Mouse (Mus musculus) liver, embryonic 16.5 days (tissue): ENCODE data around the gene Cul7. TPM values are rescaled to one million over a fixed set of nuclear protein-coding genes. Genes with fewer than 3 reads are reported as not detected.

Experiments
- ATAC-seq: fragments of 200-750 bp; cut with Nextera tagmentation; 2 replicates; pipeline ENCODE4 v1.8.0; 2017; ENCODE audit warnings: low read depth, mild to moderate bottlenecking, moderate number of reproducible peaks, moderate library complexity
- H3K27ac ChIP-seq: fragments of 300-500 bp; sonication (generic); 2 replicates; pipeline ENCODE4 v1.5.1; 2014; ENCODE audit warnings: mild to moderate bottlenecking, low read length
- H3K27me3 ChIP-seq: fragments of 300-500 bp; sonication (generic); 2 replicates; pipeline ENCODE4 v1.6.1; 2014; ENCODE audit warnings: low read depth, low read length, mixed read lengths; ENCODE audit not compliant: control insufficient read depth, insufficient read depth
- H3K36me3 ChIP-seq: fragments of 300-500 bp; sonication (generic); 2 replicates; pipeline ENCODE4 v1.6.1; 2014; ENCODE audit warnings: mild to moderate bottlenecking; ENCODE audit not compliant: control insufficient read depth, insufficient read depth
- H3K4me1 ChIP-seq: fragments of 300-500 bp; sonication (generic); 2 replicates; pipeline ENCODE4 v1.6.1; 2014; ENCODE audit warnings: low read depth, low read length, mixed read lengths; ENCODE audit not compliant: control insufficient read depth
- H3K4me2 ChIP-seq: fragments of 300-500 bp; sonication (generic); 2 replicates; pipeline ENCODE4 v1.6.1; 2014; ENCODE audit warnings: low read depth, low read length, mixed read lengths
- H3K4me3 ChIP-seq: fragments of 300-500 bp; sonication (generic); 2 replicates; pipeline ENCODE4 v1.5.1; 2014; ENCODE audit warnings: low read depth, mild to moderate bottlenecking, low read length
- H3K9ac ChIP-seq: fragments of 300-500 bp; sonication (generic); 2 replicates; pipeline ENCODE4 v1.6.1; 2014; ENCODE audit warnings: low read depth, low read length
- H3K9me3 ChIP-seq: fragments of 300-500 bp; sonication (generic); replicated peaks from 2 replicates; pipeline ENCODE4 v1.6.1; 2016; ENCODE audit warnings: low read length; ENCODE audit not compliant: control insufficient read depth
- WGBS: fragments of 180-500 bp; shearing (Covaris S2); extraction: QIAGEN DNeasy Blood & Tissue Kit; methylation state at CpG from one replicate; pipeline ENCODE4 v1.1.7; 2014; ENCODE audit not compliant: insufficient replicate concordance; 5-methylcytosine and 5-hydroxymethylcytosine counted together
- polyA plus RNA-seq: library from polyadenylated mRNA; unstranded; fragments of >200 nt; fragmentation: Nextera tagmentation; extraction: Ambion mirVana; gene quantifications from 2 replicates; pipeline ENCODE4 v1.2.1, GENCODE M21; 2015

Cul7 gene
- polyA plus RNA-seq, 1 experiment from 2014 or later = 11.6 TPM

GRCm38 (mm10) chr17:46612820-46613219, 37.3 kb upstream of the Cul7 start:
- no peak overlapping the region for H3K4me2 ChIP-seq
- 44% methylated on average over 4 of the region's 4 CpGs for WGBS
- no peak overlapping the region for H3K4me3 ChIP-seq
- H3K27ac ChIP-seq = no peak overlapping the region
- no peak overlapping the region for H3K9ac ChIP-seq
- H3K27me3 ChIP-seq = no peaks in the 10 kb centered on the region
- H3K4me1 ChIP-seq = no peaks in the 10 kb centered on the region
- no peaks in the 10 kb centered on the region for H3K36me3 ChIP-seq
- no peak for ATAC-seq
- H3K9me3 ChIP-seq = no peaks in the 10 kb centered on the region

- H3K27ac ChIP-seq = no peak overlapping the region
- H3K4me1 ChIP-seq = peaks cover 2% of the 10 kb centered on the region; the same call in 1 of the 2 replicates
- no peaks in the 10 kb centered on the region for H3K36me3 ChIP-seq
- H3K4me2 ChIP-seq = no peak overlapping the region
- H3K27me3 ChIP-seq = no peaks in the 10 kb centered on the region
- ATAC-seq = no peak
- no peak overlapping the region for H3K4me3 ChIP-seq
- no peak overlapping the region for H3K9ac ChIP-seq
- 49% methylated on average over 3 of the region's 3 CpGs for WGBS
- no peaks in the 10 kb centered on the region for H3K9me3 ChIP-seq
Observed at GRCm38 (mm10) chr17:46613229-46613628, 36.9 kb upstream of the Cul7 start.

GRCm38 (mm10) chr17:46617799-46618198, 32.3 kb upstream of the Cul7 start:
- WGBS = 71% methylated on average over 12 of the region's 12 CpGs
- no peak overlapping the region for H3K9ac ChIP-seq
- peaks cover 12% of the 10 kb centered on the region for H3K4me1 ChIP-seq
- no peaks in the 10 kb centered on the region for H3K9me3 ChIP-seq
- ATAC-seq = no peak
- H3K36me3 ChIP-seq = no peaks in the 10 kb centered on the region
- H3K4me2 ChIP-seq = no peak overlapping the region
- H3K4me3 ChIP-seq = no peak overlapping the region
- no peak overlapping the region for H3K27ac ChIP-seq
- H3K27me3 ChIP-seq = no peaks in the 10 kb centered on the region

- Histone ChIP-seq H3K27ac (no peak overlapping the region), H3K4me2 (no peak overlapping the region), H3K9me3 (no peaks in the 10 kb centered on the region), H3K27me3 (no peaks in the 10 kb centered on the region), H3K9ac (no peak overlapping the region), H3K36me3 (no peaks in the 10 kb centered on the region), H3K4me3 (no peak overlapping the region), H3K4me1 (peaks cover 12% of the 10 kb centered on the region)
- 42% methylated on average over 6 of the region's 6 CpGs for WGBS
- ATAC-seq = no peak
Observed at GRCm38 (mm10) chr17:46618394-46618768, 31.8 kb upstream of the Cul7 start.

GRCm38 (mm10) chr17:46618769-46619682, 31.1 kb upstream of the Cul7 start:
- H3K9ac ChIP-seq = no peak overlapping the region

GRCm38 (mm10) chr17:46619683-46620357, 30.3 kb upstream of the Cul7 start:
- H3K4me1 ChIP-seq = peaks cover 12% of the 10 kb centered on the region
- no peaks in the 10 kb centered on the region for H3K27me3 ChIP-seq
- H3K36me3 ChIP-seq = no peaks in the 10 kb centered on the region
- H3K9ac ChIP-seq = no peak overlapping the region
- no peak overlapping the region for H3K27ac ChIP-seq
- 55% methylated on average over 16 of the region's 16 CpGs for WGBS
- ATAC-seq = no peak
- no peaks in the 10 kb centered on the region for H3K9me3 ChIP-seq
- H3K4me2 ChIP-seq = no peak overlapping the region
- no peak overlapping the region for H3K4me3 ChIP-seq

More at GRCm38 (mm10) chr17:46618769-46619682, 31.1 kb upstream of the Cul7 start:
- Histone ChIP-seq H3K4me2 (no peak overlapping the region), H3K27ac (no peak overlapping the region), H3K9me3 (no peaks in the 10 kb centered on the region), H3K27me3 (no peaks in the 10 kb centered on the region), H3K4me3 (no peak overlapping the region), H3K4me1 (peaks cover 12% of the 10 kb centered on the region), H3K36me3 (no peaks in the 10 kb centered on the region)
- no peak for ATAC-seq
- WGBS = 43% methylated on average over 27 of the region's 27 CpGs

GRCm38 (mm10) chr17:46621324-46621723, 28.8 kb upstream of the Cul7 start:
- H3K9me3 ChIP-seq = no peaks in the 10 kb centered on the region
- H3K27me3 ChIP-seq = no peaks in the 10 kb centered on the region
- no peak overlapping the region for H3K4me3 ChIP-seq
- no peak for ATAC-seq
- no peak overlapping the region for H3K4me2 ChIP-seq
- no peaks in the 10 kb centered on the region for H3K36me3 ChIP-seq
- H3K9ac ChIP-seq = no peak overlapping the region
- 45% methylated on average over 15 of the region's 15 CpGs for WGBS
- H3K4me1 ChIP-seq = peaks cover 12% of the 10 kb centered on the region
- H3K27ac ChIP-seq = no peak overlapping the region

- WGBS = 37% methylated on average over 11 of the region's 11 CpGs
- Histone ChIP-seq H3K4me3 (no peak overlapping the region), H3K9me3 (no peaks in the 10 kb centered on the region), H3K27ac (no peak overlapping the region), H3K27me3 (no peaks in the 10 kb centered on the region), H3K36me3 (no peaks in the 10 kb centered on the region), H3K4me1 (peaks cover 12% of the 10 kb centered on the region), H3K4me2 (no peak overlapping the region), H3K9ac (no peak overlapping the region)
- no peak for ATAC-seq
Observed at GRCm38 (mm10) chr17:46622269-46622668, 27.9 kb upstream of the Cul7 start.
